ENCODE assay signal across 8 mouse cellular contexts in genomic region chr3:104441435-104441834, GRCm38 (mm10).
DNase-seq lines count a peak whose midpoint lies in the region; ATAC-seq lines count a peak whose summit lies in the region.

No protein-coding gene starts in this region.

- 62% methylated on average over 7 of the region's 7 CpGs for WGBS in heart, embryonic 12.5 days
- WGBS in forebrain, embryonic 10.5 days = 88% methylated on average over 7 of the region's 7 CpGs
- 55% methylated on average over 7 of the region's 7 CpGs for WGBS in liver, embryonic 11.5 days
- 85% methylated on average over 7 of the region's 7 CpGs for WGBS in neural tube, embryonic 12.5 days

- H3K9ac ChIP-seq in heart, embryonic 12.5 days = no peak overlapping the region
- H3K9ac ChIP-seq in liver, embryonic 11.5 days (ENCODE audit: low read depth, low read length) = peak overlapping the region; percentile 52; the same call in 1 of the 2 replicates
- H3K9ac ChIP-seq in neural tube, embryonic 12.5 days = no peak overlapping the region

- H3K27ac ChIP-seq in heart, embryonic 12.5 days (ENCODE audit: poor library complexity, severe bottlenecking) = peak overlapping the region; percentile 62
- H3K27ac ChIP-seq in forebrain, embryonic 10.5 days = peak overlapping the region; percentile 90
- peak overlapping the region; percentile 68 for H3K27ac ChIP-seq in liver, embryonic 11.5 days (ENCODE audit: low read depth, low read length)
- no peak overlapping the region for H3K27ac ChIP-seq in neural tube, embryonic 12.5 days

- peak overlapping the region; percentile 59 for H3K4me2 ChIP-seq in heart, embryonic 12.5 days
- peak overlapping the region; percentile 58 for H3K4me2 ChIP-seq in liver, embryonic 11.5 days
- H3K4me2 ChIP-seq in neural tube, embryonic 12.5 days (replicated peaks) = peak overlapping the region; percentile 50; the same call in 1 of the 2 replicates

- intact Hi-C loops in gastrocnemius, postnatal 36 days (cut with DNase I) = loop anchor here (5.0 kb wide), 3 partner anchors 219 to 424 kb away; partner anchors contain the start of gene Magi3

- H3K27me3 ChIP-seq in heart, embryonic 12.5 days (replicated peaks) = no peaks in the 10 kb centered on the region
- no peaks in the 10 kb centered on the region for H3K27me3 ChIP-seq in forebrain, embryonic 10.5 days (ENCODE audit: poor library complexity, severe bottlenecking)
- no peaks in the 10 kb centered on the region for H3K27me3 ChIP-seq in liver, embryonic 11.5 days (replicated peaks; ENCODE audit: control insufficient read depth, insufficient read depth, low read length)
- no peaks in the 10 kb centered on the region for H3K27me3 ChIP-seq in neural tube, embryonic 12.5 days (replicated peaks)

- peak; percentile 22; the same call in 1 of the 2 replicates for ATAC-seq in heart, embryonic 12.5 days (ENCODE audit: insufficient number of reproducible peaks, low FRiP score)
- ATAC-seq in liver, embryonic 11.5 days (replicated peaks; ENCODE audit: low FRiP score) = peak; percentile 30
- ATAC-seq in neural tube, embryonic 12.5 days (ENCODE audit: low FRiP score, low read depth) = peak; percentile 45; the same call in 1 of the 2 replicates
- no peak for ATAC-seq in erythroid progenitor cell, adult 5-6 weeks (replicated peaks; ENCODE audit: low FRiP score, poor library complexity, severe bottlenecking)

- peak overlapping the region; percentile 26; the same call in 1 of the 2 replicates for H3K4me3 ChIP-seq in heart, embryonic 12.5 days
- H3K4me3 ChIP-seq in forebrain, embryonic 10.5 days = no peak overlapping the region; the same call in 1 of the 2 replicates
- H3K4me3 ChIP-seq in liver, embryonic 11.5 days (ENCODE audit: low read depth, low read length) = no peak overlapping the region
- no peak overlapping the region for H3K4me3 ChIP-seq in neural tube, embryonic 12.5 days

- H3K9me3 ChIP-seq in heart, embryonic 12.5 days (replicated peaks) = no peaks in the 10 kb centered on the region
- H3K9me3 ChIP-seq in forebrain, embryonic 10.5 days = no peaks in the 10 kb centered on the region
- no peaks in the 10 kb centered on the region for H3K9me3 ChIP-seq in liver, embryonic 11.5 days (ENCODE audit: control insufficient read depth, low read length)
- no peaks in the 10 kb centered on the region for H3K9me3 ChIP-seq in neural tube, embryonic 12.5 days

- H3K36me3 ChIP-seq in heart, embryonic 12.5 days = no peaks in the 10 kb centered on the region
- H3K36me3 ChIP-seq in forebrain, embryonic 10.5 days (replicated peaks) = no peaks in the 10 kb centered on the region
- H3K36me3 ChIP-seq in liver, embryonic 11.5 days (ENCODE audit: control insufficient read depth, insufficient read depth, low read length) = no peaks in the 10 kb centered on the region
- no peaks in the 10 kb centered on the region for H3K36me3 ChIP-seq in neural tube, embryonic 12.5 days

- no peak for DNase-seq in heart, adult 18-20 months
- no peak for DNase-seq in forebrain, embryonic 10.5 days (ENCODE audit: extremely low spot score, low spot score)
- DNase-seq in liver, embryonic 11.5 days (ENCODE audit: low spot score) = no peak
- no peak for DNase-seq in layer of hippocampus, postnatal 25 days (ENCODE audit: extremely low spot score in 1 of 2, low spot score in 1 of 2)
- no peak for DNase-seq in gastrocnemius, postnatal 36 days

- peaks cover 30% of the 10 kb centered on the region for H3K4me1 ChIP-seq in heart, embryonic 12.5 days (replicated peaks)
- peaks cover 18% of the 10 kb centered on the region for H3K4me1 ChIP-seq in forebrain, embryonic 10.5 days
- H3K4me1 ChIP-seq in liver, embryonic 11.5 days (replicated peaks; ENCODE audit: control insufficient read depth, insufficient read depth, low read length) = peaks cover 6% of the 10 kb centered on the region; the same call in 1 of the 2 replicates
- H3K4me1 ChIP-seq in neural tube, embryonic 12.5 days = 0 out of 2 replicates have a peak, but pooled peaks cover 3% of the 10 kb centered on the region
